Mouse (Mus musculus): ENCODE data around the gene Slc22a2. TPM values are rescaled to one million over a fixed set of nuclear protein-coding genes. Genes with fewer than 3 reads are reported as not detected.
A peak's percentile ranks its signal among the peaks of the same experiment; 100 is the strongest.
"Not testable (repeated sequence)": the region's sequence is repeated elsewhere in the genome, so short reads cannot be mapped to it uniquely, and the experiment has no call there.

Slc22a2 gene
- not detected in 2 replicates for total RNA-seq (2014; rRNA removed; ENCODE audit: low replicate concordance)
- polyA plus RNA-seq (2015; fragmentation: Nextera tagmentation; extraction: Ambion mirVana), result not detected in 2 replicates

DNA sequence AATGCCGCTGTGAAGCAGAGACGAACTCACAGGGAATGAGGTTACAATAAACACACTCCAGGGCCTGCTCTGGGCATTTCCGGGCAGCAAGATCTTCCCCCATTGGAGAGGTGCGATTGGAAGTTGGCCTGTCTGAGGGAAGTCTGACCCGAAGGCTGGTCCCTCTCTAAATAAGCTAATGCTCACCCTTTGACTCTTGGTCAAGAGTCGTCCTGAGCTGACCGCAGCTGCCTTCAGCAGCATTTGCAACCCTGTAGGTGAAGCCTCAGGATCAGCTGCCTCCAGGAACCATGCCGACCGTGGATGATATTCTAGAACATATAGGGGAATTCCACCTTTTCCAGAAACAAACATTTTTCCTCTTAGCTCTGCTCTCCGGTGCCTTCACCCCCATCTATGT, at the start of gene Slc22a2:
Gene Slc22a2 (plus strand): TSS at position 142 of the 400 bp plus-strand sequence.
- DNase-seq (ENCODE audit: low spot score) (no peak), ATAC-seq (ENCODE audit: insufficient read depth, low read depth) (no peak)
- TF ChIP-seq CTCF (IDR thresholded peaks at IDR 0.05; ENCODE audit: low read depth), result no peak
- no peak for TF ChIP-seq EP300 (IDR thresholded peaks at IDR 0.05; ENCODE audit: low read depth)
- H3K4me2 ChIP-seq (ENCODE audit: low read depth, low read length), result no peak within 1 kb of the TSS
- H3K36me3 ChIP-seq (replicated peaks; ENCODE audit: control insufficient read depth, insufficient read depth, low read length), result no peaks in the 10 kb centered on the region
- no peak within 1 kb of the TSS for H3K27ac ChIP-seq (ENCODE audit: low read depth)
- H3K9me3 ChIP-seq (replicated peaks; ENCODE audit: control insufficient read depth, low read length), result no peaks in the 10 kb centered on the region
- H3K4me3 ChIP-seq (ENCODE audit: low read depth, low read length), result no peak within 1 kb of the TSS
- no peak within 1 kb of the TSS for H3K9ac ChIP-seq (replicated peaks; ENCODE audit: low read depth, low read length)
- 69% methylated on average over 10 of the region's 10 CpGs for WGBS
- no peaks in the 10 kb centered on the region for H3K27me3 ChIP-seq (ENCODE audit: control insufficient read depth, insufficient read depth, low read length)
- H3K4me1 ChIP-seq (ENCODE audit: control insufficient read depth, insufficient read depth), result no peaks in the 10 kb centered on the region

DNA sequence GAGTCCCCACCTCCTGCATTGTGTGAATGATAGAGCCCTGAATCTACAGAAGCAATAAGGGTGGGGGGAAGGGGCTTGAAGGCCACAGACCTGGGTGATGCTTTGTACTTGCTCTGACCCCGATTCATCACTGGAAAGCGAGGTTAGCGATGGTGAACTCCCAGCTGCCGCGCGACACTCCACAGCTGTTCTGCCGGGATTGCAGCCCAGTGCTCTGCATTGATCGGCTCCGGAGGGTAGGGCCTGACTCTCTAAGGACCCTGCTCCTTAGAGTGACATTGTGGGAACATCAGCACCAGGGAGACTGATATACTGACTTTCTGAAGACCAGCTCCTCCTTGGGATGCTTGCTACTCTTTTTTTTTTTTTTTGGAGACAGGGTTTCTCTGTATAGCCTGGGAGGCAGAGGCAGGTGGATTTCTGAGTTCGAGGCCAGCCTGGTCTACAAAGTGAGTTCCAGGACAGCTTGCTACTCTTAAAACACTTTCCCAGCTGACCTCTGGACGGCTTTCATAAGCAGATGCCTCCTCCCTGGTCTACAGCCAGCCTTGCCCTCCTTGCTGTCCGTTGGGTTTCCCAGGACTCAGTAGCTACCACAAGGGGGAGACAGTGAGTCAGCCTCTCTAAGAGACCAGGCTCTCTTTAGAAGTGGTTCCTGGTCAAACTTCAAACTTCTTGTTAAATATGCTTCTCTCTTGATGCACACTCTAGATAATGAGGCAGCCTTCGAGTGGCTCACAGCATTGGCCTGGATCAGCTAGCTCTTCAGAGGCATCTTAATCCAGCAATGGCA, 49.4 kb upstream of the Slc22a2 start:
- H3K27me3 ChIP-seq (ENCODE audit: control insufficient read depth, insufficient read depth, low read length), result no peaks in the 10 kb centered on the region
- peak; percentile 79 for DNase-seq (ENCODE audit: low spot score)
- H3K36me3 ChIP-seq (replicated peaks; ENCODE audit: control insufficient read depth, insufficient read depth, low read length), result no peaks in the 10 kb centered on the region
- H3K9me3 ChIP-seq (replicated peaks; ENCODE audit: control insufficient read depth, low read length), result no peaks in the 10 kb centered on the region
- no peak overlapping the region for H3K4me2 ChIP-seq (ENCODE audit: low read depth, low read length)
- H3K27ac ChIP-seq (ENCODE audit: low read depth), result no peak overlapping the region
- 58% methylated on average over 13 of the region's 13 CpGs for WGBS
- peak; percentile 93 for TF ChIP-seq CTCF (IDR thresholded peaks at IDR 0.05; ENCODE audit: low read depth)
- no peak for TF ChIP-seq EP300 (IDR thresholded peaks at IDR 0.05; ENCODE audit: low read depth)
- H3K4me3 ChIP-seq (ENCODE audit: low read depth, low read length), result no peak overlapping the region
- no peak overlapping the region for H3K9ac ChIP-seq (replicated peaks; ENCODE audit: low read depth, low read length)
- ATAC-seq (ENCODE audit: insufficient read depth, low read depth), result peak; percentile 64; the same call in 1 of the 2 replicates
- H3K4me1 ChIP-seq (ENCODE audit: control insufficient read depth, insufficient read depth), result peaks cover 6% of the 10 kb centered on the region; the same call in 1 of the 2 replicates

GRCm38 (mm10) chr17:12562215-12562614, 21.7 kb upstream of the Slc22a2 start:
- 78% methylated on average over 4 of the region's 4 CpGs for WGBS

DNA sequence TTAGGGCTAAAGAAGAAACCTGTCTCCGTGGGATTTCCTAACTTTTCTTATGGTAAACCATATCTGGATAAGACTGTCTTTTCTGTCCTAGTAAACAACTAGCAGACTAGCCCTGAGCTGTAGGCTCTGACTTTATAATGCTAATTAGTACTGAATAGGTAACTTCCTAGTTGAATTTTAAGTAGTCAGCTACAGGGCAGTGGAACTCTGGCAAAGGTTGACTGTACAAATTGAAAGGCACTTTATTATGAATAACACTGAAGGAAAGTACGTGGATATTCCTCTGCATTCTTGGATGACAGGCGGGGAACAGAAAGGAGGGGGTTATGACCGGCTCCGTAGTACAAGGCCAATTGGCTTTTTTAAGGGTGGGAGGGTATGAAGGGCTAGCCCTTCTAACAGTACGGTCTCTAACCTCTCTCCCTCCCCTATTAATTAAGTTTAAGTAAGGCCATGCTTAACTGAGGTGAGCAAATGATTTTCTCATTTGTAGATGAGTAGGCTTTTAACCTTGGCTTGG, 19.4 kb upstream of the Slc22a2 start:
- 84% methylated on average over 6 of the region's 6 CpGs for WGBS
- H3K27me3 ChIP-seq (ENCODE audit: control insufficient read depth, insufficient read depth, low read length), result not testable (repeated sequence)

More at GRCm38 (mm10) chr17:12562215-12562614, 21.7 kb upstream of the Slc22a2 start:
- Histone ChIP-seq H3K4me3 (ENCODE audit: low read depth, low read length) (no peak overlapping the region), H3K4me1 (ENCODE audit: control insufficient read depth, insufficient read depth) (no peaks in the 10 kb centered on the region), H3K27me3 (ENCODE audit: control insufficient read depth, insufficient read depth, low read length) (no peaks in the 10 kb centered on the region), H3K9ac (replicated peaks; ENCODE audit: low read depth, low read length) (no peak overlapping the region), H3K36me3 (replicated peaks; ENCODE audit: control insufficient read depth, insufficient read depth, low read length) (no peaks in the 10 kb centered on the region), H3K27ac (ENCODE audit: low read depth) (no peak overlapping the region), H3K4me2 (ENCODE audit: low read depth, low read length) (no peak overlapping the region), H3K9me3 (replicated peaks; ENCODE audit: control insufficient read depth, low read length) (0 out of 2 replicates have a peak, but pooled peaks cover 4% of the 10 kb centered on the region)
- ATAC-seq (ENCODE audit: insufficient read depth, low read depth) (no peak), DNase-seq (ENCODE audit: low spot score) (no peak)
- TF ChIP-seq EP300 (IDR thresholded peaks at IDR 0.05; ENCODE audit: low read depth) (no peak), CTCF (IDR thresholded peaks at IDR 0.05; ENCODE audit: low read depth) (peak; percentile 34)

GRCm38 (mm10) chr17:12565443-12565842, 18.5 kb upstream of the Slc22a2 start:
- H3K27me3 ChIP-seq (ENCODE audit: control insufficient read depth, insufficient read depth, low read length), result no peaks in the 10 kb centered on the region
- H3K4me3 ChIP-seq (ENCODE audit: low read depth, low read length), result no peak overlapping the region
- H3K36me3 ChIP-seq (replicated peaks; ENCODE audit: control insufficient read depth, insufficient read depth, low read length), result no peaks in the 10 kb centered on the region
- H3K4me1 ChIP-seq (ENCODE audit: control insufficient read depth, insufficient read depth), result no peaks in the 10 kb centered on the region
- 94% methylated on average over 6 of the region's 6 CpGs for WGBS
- no peak overlapping the region for H3K4me2 ChIP-seq (ENCODE audit: low read depth, low read length)
- no peak overlapping the region for H3K9ac ChIP-seq (replicated peaks; ENCODE audit: low read depth, low read length)
- DNase-seq (ENCODE audit: low spot score) (no peak), ATAC-seq (ENCODE audit: insufficient read depth, low read depth) (no peak)
- H3K27ac ChIP-seq (ENCODE audit: low read depth), result no peak overlapping the region
- H3K9me3 ChIP-seq (replicated peaks; ENCODE audit: control insufficient read depth, low read length), result no peaks in the 10 kb centered on the region
- TF ChIP-seq EP300 (IDR thresholded peaks at IDR 0.05; ENCODE audit: low read depth) (no peak), CTCF (IDR thresholded peaks at IDR 0.05; ENCODE audit: low read depth) (0 out of 2 replicates have a peak, but pooled peaks have one; percentile 3)

More for the DNA sequence above, 19.4 kb upstream of the Slc22a2 start:
- not testable (repeated sequence) for H3K4me1 ChIP-seq (ENCODE audit: control insufficient read depth, insufficient read depth); H3K4me3 ChIP-seq (ENCODE audit: low read depth, low read length); DNase-seq (ENCODE audit: low spot score); ATAC-seq (ENCODE audit: insufficient read depth, low read depth); H3K9ac ChIP-seq (replicated peaks; ENCODE audit: low read depth, low read length); H3K4me2 ChIP-seq (ENCODE audit: low read depth, low read length); H3K27ac ChIP-seq (ENCODE audit: low read depth); H3K36me3 ChIP-seq (replicated peaks; ENCODE audit: control insufficient read depth, insufficient read depth, low read length); H3K9me3 ChIP-seq (replicated peaks; ENCODE audit: control insufficient read depth, low read length)
